Mouse (Mus musculus) thymus, postnatal 25 days (tissue): ENCODE measurements around the gene Prpsap1.

ENCODE experiments used
- DNase-seq: peaks from one replicate; pipeline ENCODE4 v3.0.0; 2022

Gene Prpsap1

DNA sequence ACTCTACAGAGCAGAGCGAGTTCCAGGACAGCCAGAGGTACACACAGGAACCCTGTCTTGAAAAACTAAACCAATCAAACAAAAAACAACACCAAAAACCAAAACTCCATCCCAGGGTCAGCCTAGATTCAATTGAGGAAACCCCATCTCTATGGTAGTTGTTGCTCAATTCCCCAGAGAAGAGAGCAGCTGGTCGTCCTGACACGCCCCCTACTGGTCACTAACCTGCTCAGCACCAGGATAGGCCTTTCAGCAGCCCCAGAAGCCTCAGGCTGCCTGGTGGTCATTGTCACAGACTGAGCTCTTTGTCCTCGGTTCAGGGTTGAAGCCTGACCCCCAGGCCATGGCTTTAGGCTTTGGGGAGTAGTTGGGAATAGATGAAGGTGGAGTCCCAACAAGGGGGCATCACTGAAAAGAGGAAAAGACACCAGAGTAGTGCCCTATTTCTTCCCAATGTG lies at the start of gene Prpsap1:
Gene Prpsap1 (minus strand): TSS at position 408 of the 458 bp plus-strand sequence.
- peak; percentile 53 for DNase-seq

DNA sequence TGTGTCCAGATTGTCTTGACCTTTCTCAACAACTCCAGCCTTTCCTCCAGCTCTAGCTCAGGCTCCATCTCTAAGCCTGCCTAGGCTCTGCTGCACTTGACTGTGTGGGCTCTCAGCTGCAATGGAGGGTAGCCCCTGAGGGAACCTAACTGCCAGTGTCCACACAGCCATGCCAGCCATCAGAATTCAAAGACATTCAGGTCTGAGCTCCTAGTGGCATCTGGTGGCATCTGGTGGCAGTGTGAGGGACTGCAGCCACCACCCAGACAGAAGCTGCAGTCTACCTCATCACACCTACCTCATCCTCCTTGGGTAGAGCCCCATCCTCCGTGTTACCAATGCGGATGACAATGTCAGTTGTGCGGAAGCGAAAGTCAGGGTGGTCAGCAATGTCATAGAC lies 49.1 kb upstream of the Prpsap1 start:
- DNase-seq = peak; percentile 31

DNA sequence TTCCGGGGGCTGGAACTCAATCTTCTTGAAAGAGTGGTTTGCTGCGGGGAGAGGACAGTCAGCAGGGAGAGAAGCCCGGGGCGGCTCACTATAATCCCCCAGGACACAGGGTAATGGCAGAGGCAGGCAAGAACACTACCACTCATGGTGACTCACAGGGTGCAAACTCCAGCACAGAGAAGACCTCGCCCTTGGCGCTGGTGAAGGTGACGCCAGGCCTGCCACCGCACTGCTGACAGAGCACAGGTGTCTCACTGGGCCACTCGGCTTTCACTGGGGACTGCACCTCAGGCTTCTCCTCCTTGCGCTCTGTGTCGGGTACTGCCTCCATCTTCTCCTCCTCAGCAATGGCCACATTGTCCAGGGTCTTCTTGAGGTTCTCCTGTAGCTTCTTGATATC lies 47.2 kb upstream of the Prpsap1 start:
- DNase-seq = no peak

DNA sequence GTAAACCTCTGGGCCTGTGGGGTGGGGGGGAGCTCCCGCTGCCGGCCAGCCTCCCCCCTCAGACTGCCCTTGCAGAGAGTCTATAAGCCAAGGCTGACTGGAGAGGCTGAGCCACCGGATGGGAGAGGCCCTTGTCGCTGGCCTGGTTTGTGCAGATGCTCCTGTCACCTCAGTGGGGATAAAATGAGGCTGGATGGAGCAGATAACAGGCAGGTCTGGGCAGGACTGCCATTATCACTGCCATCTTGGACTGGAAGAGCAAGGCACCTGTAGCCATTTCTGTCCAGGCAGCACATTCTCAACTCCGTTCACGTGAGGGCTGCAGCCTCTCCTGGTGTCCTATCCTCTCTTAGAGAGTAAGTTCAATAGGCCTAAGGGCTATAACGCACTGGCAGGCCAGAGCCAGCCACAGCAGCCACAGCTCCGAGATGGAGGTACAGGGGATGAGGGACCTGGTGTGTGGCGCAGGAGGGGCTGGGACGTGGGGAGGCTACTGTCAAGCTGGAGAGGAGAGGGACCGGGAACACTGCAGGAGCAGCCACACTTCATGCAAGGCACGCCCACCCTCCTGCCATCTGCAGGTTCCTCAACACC lies 44.2 kb upstream of the Prpsap1 start:
- no peak for DNase-seq

DNA sequence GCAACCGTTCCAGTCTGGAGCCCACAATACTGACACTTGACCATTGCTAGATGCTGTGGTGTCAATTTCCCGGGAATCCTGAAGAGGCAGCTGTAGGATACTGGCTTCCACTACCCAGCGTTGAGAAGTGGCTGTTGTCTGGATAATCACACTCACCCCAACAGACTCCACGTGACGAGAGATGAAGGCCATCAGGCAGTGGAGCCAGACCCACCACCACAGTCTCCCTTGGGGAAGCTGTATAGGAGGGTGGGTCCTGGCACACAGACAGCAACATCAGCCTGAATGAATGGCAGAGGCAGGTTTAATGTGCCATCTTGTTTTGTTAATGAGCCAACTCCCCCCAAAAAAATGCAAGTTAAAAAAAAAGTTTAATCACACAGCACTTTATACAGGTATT lies 43.4 kb upstream of the Prpsap1 start:
- DNase-seq = no peak

DNA sequence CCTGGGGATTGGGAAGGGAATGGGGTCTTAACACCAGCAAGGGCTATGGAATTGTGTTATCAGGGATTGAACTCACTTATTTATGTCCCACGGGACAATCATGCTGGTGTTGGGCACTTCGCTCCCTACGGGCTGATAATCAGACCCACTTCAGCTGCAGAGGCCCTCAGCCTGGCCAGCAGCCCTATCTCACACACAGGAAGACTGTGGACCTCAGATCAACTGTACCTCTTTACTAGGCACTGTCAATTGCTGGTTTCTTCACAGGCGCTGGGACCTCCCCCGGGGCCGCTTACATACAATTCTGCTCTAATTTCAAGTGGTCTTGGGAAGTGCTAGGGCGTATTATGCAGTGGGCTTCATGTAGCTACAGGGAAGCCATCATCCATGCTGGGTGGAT lies 42.7 kb upstream of the Prpsap1 start:
- no peak for DNase-seq

DNA sequence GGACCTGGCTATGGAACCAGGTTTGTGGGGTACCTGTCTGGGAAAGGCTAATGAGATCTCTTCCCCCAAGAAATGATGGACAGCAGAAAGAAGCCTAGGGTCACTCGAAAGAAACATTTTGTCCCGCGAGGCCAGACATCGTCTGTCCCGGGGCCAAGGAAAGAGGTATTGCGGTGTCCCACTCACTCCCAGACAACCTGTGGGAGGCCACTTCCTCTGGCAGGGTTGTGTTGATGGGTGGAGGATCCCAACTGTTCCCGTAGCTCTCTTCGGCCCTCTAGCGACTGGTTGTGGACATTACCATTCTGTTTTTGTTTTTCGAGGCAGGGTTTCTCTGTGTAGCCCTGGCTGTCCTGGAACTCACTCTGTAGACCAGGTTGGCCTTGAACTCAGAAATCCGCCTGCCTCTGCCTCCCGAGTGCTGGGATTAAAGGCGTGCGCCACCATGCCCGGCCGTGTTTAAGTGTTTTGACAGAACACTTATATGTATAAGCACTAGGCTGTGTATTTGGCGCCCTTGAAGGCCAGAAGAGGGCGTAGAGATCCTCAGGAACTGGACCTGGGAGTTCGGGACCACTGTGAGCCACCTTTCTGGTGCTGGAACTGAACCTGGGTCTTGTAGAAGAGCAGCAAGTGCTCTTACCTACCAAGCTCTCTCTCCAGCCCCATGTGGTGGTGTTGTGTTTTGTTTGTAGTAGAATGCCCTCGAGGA lies 40.3 kb upstream of the Prpsap1 start:
- DNase-seq = peak; percentile 65

DNA sequence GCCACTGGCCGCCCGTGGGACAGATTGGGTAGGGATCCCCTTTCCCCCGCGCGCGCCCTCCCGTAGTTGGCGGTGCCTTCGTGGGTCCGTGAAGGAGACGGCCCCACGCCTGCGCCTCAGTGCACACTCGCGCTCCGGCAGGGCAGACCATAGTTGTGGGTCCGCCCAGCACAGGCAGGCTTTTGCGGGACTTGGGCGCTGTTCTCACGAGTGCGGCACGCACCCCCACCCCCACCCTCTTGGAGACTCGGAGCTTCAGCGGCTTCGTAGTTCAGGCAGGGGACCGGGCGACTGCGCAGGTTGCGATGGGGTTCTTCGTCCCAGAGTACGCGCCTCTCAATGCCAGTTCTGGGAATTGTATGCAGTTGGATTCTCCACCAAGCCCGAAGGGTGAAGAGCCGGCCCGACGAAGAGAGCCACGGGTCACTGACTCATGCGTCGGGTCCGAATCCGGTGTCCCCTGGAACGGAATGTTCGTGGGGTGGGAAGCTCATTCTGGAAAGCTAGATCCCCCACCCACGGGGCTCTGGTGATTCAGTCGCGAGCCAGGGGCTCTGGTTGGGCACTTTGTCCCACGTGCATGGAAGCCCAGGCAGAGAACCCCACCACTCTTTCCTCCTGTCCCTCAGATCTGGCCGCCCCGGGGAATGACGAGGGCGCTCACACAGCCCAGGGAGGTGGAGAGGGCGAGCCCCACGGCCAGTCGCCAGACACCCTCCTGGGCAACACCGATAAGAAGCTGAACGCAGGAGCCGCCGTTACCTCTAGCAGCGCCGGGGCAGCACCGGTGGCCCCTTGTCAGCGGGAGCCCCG lies 39.5 kb upstream of the Prpsap1 start:
- no peak for DNase-seq

DNA sequence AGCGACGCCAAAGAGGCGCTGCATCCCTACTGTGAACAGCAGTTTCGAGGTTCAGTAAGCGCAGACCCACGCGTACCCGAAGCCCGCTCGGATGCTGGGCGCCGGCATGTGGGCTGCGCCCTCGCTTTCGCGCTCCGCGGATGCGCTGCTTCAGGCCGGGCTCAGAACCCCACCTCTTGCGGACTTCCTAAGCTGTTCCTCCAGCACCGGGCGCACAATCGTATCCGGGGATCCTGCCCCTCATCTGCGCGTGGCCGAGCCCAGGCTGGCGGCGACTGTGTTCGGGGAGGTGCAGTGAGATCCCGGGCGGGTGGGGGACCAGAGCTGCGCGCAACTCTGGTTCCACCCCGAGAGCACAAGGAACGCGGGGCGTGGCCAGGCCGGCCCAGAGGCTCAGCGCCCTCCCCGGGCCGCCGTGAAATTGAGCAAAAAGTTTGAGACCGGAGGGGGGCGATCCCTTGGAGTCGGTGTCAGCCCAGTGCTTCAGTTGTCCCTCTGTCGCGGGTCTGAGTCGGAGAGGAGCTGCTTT lies 38.9 kb upstream of the Prpsap1 start:
- peak; percentile 33 for DNase-seq

DNA sequence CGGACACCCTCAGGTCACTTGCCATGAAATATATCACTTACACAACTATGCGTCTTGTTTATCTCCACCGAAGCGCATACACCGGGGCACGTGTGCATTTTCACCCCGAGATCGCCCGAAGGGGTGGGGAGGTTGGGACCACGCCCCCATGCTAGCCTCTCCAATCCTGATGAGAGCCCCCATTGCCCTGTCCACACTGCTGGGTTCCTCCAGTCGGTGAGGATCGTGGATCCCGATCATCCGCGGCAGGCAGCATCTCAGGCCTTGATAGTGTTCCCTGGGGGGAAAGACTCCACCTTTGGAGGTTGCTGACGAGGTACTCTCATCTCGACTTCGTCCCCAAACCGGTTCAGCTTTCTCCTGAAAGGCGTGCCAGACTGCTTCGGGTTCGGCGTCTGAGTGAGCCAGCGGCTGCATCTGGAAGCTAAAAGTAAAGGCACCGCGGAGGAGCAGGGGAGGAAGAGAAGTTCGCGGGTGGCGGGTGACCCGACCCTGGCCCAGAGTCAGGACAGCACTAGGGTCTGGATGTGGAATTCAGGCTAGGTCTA lies 38.3 kb upstream of the Prpsap1 start:
- DNase-seq = no peak

DNA sequence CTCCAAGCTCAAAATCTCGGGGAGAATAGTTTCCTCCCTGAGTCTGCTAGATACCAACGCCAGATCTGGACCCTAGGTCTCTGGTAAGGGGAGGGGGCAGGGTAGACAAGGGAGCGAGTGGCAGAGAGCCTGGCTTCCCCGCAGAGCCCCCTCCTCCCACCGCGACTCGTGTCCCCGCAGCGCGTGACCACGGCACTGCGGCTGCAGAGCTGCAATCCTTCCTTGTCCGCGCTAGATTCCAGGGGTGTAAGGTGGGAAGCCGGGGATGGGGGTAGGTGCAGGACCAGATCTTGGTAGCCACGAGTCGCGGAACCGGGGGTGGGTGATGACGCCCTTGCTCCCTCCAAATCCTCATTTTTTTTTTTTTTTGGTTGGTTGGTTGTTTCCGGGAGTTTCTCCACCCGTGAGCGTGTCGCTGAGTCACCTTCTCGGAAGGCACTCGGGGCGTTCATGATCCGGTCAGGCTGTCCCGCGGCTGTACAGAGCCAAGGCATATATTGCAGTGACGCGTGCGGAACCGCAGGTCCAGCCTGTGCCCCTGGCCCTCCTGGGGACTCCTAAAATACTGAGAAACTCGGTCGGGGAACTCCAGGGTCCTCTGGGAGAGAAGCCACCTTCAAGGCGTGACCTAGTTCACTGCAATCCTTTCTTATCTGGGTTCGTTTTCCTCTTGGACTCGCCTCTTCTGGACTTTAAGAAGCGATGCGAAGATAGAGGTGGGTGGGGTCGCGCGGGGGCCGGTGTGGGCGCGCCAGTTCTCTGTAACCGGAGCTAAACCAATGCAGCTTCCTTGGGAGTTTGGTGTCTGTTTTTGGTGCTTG lies 37.6 kb upstream of the Prpsap1 start:
- no peak for DNase-seq

DNA sequence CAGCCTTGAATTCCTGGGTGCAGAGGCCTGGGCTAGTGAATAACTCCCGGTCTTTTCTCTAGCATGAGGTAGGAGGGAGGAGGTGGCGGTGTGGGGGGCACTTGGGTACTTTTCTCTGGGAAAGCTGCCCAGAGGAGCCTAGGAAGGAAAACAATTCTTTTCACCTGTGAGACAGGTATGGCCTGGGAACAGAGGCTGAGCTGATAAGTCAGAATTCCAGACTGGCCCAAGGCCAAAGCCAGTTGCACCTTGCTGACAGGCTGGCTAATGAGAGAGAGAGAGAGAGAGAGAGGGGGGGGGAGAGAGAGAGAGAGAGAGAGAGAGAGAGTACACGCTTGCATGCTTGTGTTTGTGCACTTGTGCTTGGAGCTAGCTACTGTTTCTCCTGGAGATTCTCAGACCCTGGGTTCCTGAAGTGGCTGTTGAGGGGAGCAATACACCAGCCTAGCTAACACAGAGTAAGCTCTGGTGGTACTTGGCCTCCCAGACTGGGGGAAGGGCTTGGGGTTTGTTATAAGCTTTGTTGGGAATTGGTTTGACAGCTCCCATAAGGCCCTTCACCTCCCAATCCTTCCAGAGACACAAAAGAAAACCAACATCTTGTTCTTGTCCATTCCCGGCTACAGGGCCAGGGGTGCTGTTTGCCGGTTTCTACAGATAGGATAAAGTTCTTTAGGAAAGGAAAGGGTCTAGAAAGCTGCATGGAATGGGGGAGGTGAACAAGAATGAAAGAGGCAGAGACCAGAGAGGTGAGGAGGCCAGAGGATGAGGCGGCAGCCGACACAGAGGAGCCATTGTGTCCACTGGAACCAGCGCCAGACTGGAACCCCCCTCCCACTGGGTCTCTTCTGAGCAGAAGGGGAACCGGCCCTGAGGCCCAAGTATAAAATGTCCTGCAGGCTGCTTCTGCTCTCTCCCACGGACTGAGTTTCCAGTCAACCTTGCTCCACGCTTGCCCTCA lies 36.5 kb upstream of the Prpsap1 start, which contains the start of gene Sphk1:
Gene Sphk1 (plus strand): TSS at position 739 of the 961 bp plus-strand sequence.
- no peak for DNase-seq

DNA sequence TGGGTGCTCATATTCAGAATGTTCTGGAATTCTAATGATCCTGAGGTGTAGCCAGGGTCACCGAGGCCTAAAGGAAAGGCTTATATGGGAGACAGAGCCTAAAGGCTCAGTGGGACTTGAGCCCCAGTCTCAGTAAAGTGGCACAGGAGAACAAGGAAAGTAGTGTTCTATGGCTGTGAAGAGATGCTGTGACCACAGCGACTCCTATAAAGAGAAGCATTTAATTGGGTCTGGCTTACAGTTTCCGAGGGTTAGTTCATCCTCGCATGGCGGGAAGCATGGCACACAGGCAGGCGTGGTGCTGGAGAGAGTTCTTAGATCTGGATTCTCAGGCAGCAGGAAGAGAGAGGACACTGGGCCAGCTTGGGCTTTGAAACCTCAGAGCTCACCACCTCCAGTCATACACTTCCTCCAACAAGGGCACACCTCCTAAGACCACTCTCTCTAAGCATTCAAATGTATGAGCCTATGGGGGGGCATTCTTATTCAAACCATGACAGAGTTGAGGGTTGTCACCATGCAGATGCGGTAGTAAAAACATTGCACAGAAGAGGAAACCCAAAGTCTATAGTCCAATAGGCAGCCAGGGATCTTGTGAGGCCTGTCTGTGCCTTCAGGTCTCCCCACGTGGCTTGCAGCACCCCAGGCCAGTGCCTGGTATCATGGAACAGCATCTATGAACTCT lies 34.8 kb upstream of the Prpsap1 start:
- DNase-seq = no peak

DNA sequence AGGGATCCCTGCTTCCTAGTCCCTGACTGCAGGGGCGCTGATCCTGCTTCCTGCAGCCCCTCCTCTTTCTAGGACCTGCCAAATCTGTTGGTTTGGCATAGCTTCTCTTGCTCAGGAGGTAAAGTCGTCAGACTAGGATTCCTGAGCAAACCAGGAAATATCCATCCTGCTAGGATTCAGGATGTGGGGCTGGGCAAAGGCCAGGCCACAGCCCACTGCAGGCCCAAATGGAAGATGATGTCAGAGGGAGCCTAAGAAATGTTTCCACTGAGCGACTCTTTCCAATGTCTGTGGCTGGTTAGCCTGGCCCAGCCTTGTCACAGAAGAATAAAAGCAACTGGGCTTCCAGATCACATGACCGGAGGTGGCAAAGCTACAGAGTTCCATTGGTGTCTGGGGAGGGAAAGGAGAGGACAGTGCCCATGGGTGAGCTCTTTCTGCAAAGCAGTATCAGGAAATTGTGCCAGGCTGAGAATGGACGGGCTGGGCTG lies 29.7 kb upstream of the Prpsap1 start:
- no peak for DNase-seq

DNA sequence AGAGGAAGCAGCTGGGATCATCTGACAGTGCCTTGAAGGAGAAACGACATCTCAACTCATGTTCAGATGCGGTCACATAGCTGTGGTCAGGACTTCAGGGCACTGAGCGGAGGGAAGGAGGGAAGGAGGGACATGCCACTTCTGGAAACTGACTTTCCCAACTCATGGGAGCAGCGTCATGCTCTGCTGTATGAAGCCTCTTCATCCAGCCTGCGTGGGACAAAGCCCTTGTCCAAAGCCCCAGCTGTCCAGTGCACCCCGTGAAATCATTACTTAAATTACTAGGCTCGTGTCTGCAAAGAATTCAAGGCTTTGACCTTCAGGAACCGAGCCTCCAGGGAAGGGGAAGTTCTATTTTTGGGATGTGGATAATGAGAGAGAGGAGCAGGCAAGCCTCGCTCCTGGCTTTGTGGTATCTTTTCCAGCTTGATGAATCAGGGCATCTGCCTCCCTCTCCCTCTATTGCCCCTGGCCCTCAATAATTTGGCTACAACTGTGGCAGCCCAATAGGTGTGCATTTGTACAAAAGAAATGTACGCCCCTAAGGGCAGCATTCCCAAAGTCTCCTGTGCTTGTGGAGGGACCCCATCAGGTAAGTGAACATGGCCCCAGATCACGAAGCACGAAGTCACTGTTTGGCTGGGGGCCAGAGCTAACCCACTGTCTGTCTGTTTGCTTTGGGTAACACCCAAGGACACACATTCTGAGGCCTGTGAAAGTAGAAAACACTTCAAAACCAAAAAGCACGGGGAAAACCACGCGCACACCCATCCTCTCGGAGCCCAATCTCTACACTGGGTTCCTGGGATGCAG lies 29.1 kb upstream of the Prpsap1 start:
- DNase-seq = no peak

DNA sequence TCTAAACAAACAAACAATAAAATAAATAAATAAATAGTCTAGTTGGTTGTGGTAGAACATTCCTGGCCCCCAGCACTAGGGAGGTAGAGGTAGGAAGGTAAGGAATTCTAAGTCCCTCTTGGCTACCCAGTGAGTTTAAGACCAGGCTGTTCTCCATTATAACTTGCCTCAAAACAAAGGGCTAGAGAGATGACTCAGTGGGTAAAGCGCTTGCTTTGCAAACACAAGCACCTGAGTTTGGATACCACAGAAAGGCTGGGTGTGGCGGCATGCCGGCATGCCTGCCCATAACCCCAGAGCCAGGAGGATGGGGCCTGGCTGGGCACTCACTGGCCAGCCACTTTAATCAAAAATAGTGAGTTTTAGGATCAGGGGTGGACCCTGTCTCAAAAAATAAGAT lies 28.0 kb upstream of the Prpsap1 start:
- no peak for DNase-seq

DNA sequence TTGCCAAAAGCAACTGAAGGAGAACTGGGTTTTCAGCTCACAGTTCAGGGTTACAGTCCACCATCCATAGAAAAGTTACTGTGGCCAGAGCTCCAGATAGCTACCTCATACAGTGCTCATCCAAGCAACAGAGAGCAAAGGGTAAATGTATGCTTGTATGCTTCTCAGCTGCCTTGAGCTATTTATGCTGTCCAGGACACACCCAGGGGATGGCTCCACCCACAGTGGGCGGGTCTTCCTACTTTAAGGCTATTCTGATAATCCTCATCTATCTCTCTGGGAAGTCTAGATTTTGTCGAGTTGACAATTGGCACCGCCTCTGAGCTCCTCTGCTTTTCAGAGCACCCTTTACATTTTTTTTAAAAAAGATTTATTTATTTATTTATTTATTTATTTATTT lies 27.1 kb upstream of the Prpsap1 start:
- no peak for DNase-seq

DNA sequence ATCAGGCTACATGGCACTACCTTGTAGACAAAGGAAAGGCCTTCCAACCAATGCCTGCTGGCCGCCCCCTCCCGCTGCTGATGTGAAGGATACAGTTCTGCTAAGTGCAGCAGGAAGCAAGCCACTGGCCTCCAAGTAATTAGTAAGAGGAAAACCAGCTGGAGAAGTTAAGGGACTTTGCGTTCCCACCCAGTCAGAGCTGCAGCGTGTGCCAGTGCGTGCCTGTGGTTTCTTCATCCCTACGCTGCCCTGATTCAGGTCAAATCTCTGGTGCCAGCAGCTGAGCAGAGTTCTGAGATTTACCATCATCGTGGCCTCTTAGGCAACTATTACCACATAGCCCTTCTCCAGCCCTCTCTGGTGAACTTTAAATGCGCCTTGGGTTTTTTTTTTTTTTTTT lies 24.5 kb upstream of the Prpsap1 start:
- DNase-seq = no peak

DNA sequence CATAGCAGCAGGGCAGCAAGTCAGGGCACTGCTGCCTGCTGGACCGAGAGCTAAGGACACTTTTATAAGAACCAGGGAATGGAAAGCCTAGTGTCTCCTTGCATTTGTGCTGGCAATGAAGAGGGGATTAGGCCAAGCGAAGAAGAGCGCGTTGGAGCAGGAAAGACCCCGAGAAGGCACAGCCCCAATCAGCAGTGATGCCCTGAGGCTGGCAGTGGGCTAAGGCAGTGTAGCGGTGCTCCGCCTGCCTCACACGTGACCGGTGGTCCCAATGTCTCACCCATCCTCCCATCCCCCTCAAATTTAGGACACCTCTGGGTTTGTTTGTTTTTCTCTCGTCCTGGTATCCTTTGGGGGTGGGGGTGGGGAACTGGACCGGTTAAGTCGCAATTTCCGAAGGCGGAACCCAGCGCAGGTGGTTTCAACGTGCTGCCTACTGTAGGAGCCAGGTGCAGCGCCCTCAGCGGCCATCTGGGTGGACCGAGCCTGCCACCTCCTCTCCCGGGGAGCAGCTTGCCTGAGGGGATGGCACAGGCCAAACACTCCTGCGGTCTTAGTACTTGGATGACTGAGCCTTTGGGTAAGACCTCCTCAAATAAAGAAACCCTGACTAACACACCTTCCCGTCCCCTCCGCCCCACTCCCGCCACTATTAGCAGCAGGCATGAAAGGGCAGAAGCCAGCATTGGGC lies 21.5 kb upstream of the Prpsap1 start:
- no peak for DNase-seq
